Mouse (Mus musculus) hindbrain, postnatal 0 days (tissue): ENCODE measurements around the gene Adamtsl4. TPM values are rescaled to one million over a fixed set of nuclear protein-coding genes. Genes with fewer than 3 reads are reported as not detected.
"Not testable (repeated sequence)": the region's sequence is repeated elsewhere in the genome, so short reads cannot be mapped to it uniquely, and the experiment has no call there.

Experiments used
- ATAC-seq: fragments of 200-750 bp; cut with Nextera tagmentation; 2 replicates; pipeline ENCODE4 v1.8.0; 2017; ENCODE audit warnings: mild to moderate bottlenecking, moderate TSS enrichment, moderate library complexity
- DNase-seq: peaks from one replicate; pipeline ENCODE4 v3.0.0-alpha.2; 2015; ENCODE audit warnings: low spot score
- H3K27ac ChIP-seq: fragments of 300-500 bp; sonication (generic); 2 replicates; pipeline ENCODE4 v1.5.1; 2014; ENCODE audit warnings: mild to moderate bottlenecking
- H3K27me3 ChIP-seq: fragments of 300-500 bp; sonication (generic); 2 replicates; pipeline ENCODE4 v1.6.1; 2014; ENCODE audit warnings: low read length, mixed read lengths; ENCODE audit not compliant: insufficient read depth
- H3K36me3 ChIP-seq: fragments of 300-500 bp; sonication (generic); 2 replicates; pipeline ENCODE4 v1.6.1; 2014; ENCODE audit warnings: low read length, mixed read lengths; ENCODE audit not compliant: insufficient read depth
- H3K4me1 ChIP-seq: fragments of 300-500 bp; sonication (generic); 2 replicates; pipeline ENCODE4 v1.6.1; 2014; ENCODE audit warnings: antibody characterized with exemption, low read length, mixed read lengths; ENCODE audit not compliant: insufficient read depth
- H3K4me2 ChIP-seq: fragments of 300-500 bp; sonication (generic); 2 replicates; pipeline ENCODE4 v1.6.1; 2014; ENCODE audit warnings: low read depth, mild to moderate bottlenecking, low read length, moderate library complexity, mixed read lengths
- H3K4me3 ChIP-seq: fragments of 300-500 bp; sonication (generic); 2 replicates; pipeline ENCODE4 v1.5.1; 2014; ENCODE audit warnings: low read length
- H3K9ac ChIP-seq: fragments of 300-500 bp; sonication (generic); replicated peaks from 2 replicates; pipeline ENCODE4 v1.6.1; 2014; ENCODE audit warnings: mild to moderate bottlenecking, low read length, moderate library complexity, mixed read lengths
- H3K9me3 ChIP-seq: fragments of 300-500 bp; sonication (generic); 2 replicates; pipeline ENCODE4 v1.6.1; 2016; ENCODE audit warnings: low read length, mixed read lengths
- CTCF ChIP-seq: IDR thresholded peaks from 2 replicates; pipeline ENCODE4 v1.5.1; 2016; ENCODE audit warnings: antibody characterized with exemption, control low read depth, low read depth
- WGBS: fragments of 180-500 bp; shearing (Covaris S2); extraction: QIAGEN DNeasy Blood & Tissue Kit; methylation state at CpG from one replicate; pipeline ENCODE4 v1.1.7; 2014; 5-methylcytosine and 5-hydroxymethylcytosine counted together
- polyA plus RNA-seq: library from polyadenylated mRNA; unstranded; fragments of >200 nt; fragmentation: Nextera tagmentation; extraction: Ambion mirVana; gene quantifications from 2 replicates; pipeline ENCODE4 v1.2.1, GENCODE M21; 2015
- total RNA-seq: library from RNA; depleted of rRNA; stranded (reverse); fragments of >200 nt; gene quantifications from 2 replicates; pipeline ENCODE4 v1.2.3, GENCODE M21; 2014

Gene Adamtsl4
- total and polyA plus RNA-seq, 2 experiments from 2014 or later = 1.6 to 2.1 TPM

DNA sequence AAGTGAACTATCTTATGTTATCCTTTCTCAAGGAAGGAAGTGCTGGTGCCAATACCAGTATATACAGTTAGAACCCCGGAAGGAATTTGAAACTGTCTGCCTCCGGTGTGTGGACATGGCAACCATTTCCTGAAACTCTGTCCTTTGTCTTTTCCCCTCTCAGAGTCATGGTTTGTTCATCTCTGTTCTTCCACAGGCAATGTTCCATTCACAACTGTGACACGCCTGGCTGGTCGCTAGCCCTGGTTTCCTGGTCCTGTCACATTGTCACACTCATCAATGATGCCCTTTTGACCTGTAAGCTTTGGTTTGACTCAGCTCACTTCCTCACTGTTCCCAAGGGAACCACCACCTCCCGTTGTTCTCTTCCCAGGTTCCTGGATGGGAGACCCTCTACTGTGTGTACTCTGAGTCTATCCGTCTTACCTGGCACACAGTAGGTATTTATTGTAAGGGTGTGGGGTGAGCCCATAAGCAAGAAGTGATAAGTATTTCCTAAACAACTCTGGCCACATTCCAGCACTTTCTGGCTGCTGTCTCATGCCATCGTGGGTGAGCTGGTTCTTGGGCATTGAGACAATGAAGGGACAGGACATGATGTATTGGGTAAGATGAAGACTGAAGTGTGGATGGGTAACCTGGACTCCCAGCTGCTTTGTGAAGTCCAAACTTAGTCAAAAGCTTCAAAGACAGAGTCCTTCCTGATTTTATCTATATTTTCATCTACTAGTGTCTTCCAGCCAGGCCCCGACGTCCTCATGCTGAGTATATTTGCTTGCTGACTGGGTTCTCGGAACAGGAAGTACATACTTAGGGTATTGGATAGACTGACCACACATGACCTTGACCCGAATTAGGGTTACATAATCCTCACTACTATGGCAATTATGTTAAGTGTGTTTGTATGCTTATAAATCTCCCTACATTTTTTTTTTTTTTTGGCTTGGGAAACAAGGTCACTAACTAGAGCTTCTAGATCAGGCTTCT, 6.4 kb upstream of the Adamtsl4 start:
- Histone ChIP-seq H3K9ac (no peak overlapping the region), H3K27ac (no peak overlapping the region), H3K4me3 (no peak overlapping the region), H3K36me3 (no peaks in the 10 kb centered on the region), H3K4me2 (no peak overlapping the region), H3K4me1 (no peaks in the 10 kb centered on the region), H3K9me3 (no peaks in the 10 kb centered on the region), H3K27me3 (no peaks in the 10 kb centered on the region)
- no peak for TF ChIP-seq CTCF
- ATAC-seq (no peak), DNase-seq (no peak)
- WGBS = 56% methylated on average over 11 of the region's 11 CpGs

DNA sequence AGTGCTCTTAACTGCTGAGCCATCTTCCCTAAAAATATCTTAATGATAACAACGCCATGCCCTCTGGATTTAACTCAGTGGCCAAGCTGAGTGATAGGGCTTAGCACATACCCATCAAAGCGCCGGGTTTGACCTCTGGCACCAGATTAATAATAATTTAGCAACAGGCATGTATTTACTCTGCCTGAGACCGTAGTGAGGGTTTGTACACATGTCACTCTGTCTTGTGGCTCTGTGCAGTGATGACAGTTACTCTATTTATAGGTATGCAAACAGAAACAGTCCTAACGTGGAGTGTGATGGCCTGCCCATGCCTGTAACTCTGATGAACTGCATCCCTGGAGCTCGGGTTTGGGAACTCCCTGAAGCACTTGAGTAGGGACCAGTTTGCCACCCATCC, 5.0 kb upstream of the Adamtsl4 start:
- Histone ChIP-seq H3K4me3 (no peak overlapping the region), H3K27ac (no peak overlapping the region), H3K4me2 (no peak overlapping the region), H3K9me3 (no peaks in the 10 kb centered on the region), H3K36me3 (no peaks in the 10 kb centered on the region), H3K4me1 (0 out of 2 replicates have a peak, but pooled peaks cover 2% of the 10 kb centered on the region), H3K27me3 (no peaks in the 10 kb centered on the region), H3K9ac (no peak overlapping the region)
- ATAC-seq = no peak
- DNase-seq = no peak
- no peak for TF ChIP-seq CTCF
- WGBS = 85% methylated on average over 6 of the region's 6 CpGs

DNA sequence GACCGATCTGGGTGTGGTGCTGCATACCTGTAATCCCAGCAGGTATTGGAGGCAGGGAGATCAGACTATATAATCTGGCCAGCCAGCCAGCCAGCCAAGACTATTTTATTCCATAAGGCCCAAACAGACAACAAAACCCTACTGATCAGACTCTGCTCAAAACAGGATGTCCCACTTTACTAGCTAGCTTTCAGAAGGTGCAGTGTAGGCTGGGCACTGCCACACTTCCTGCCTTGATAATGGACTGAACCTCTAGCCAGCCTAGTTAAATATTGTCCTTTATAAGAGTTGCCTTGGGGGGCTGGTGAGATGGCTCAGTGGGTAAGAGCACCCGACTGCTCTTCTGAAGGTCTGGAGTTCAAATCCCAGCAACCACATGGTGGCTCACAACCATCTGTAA, 2.8 kb upstream of the Adamtsl4 start:
- not testable (repeated sequence) for H3K36me3 ChIP-seq, H3K9me3 ChIP-seq, H3K27me3 ChIP-seq, H3K4me3 ChIP-seq, H3K9ac ChIP-seq, ATAC-seq, H3K27ac ChIP-seq, H3K4me2 ChIP-seq, DNase-seq
- 96% methylated on average over 2 of the region's 2 CpGs for WGBS
- H3K4me1 ChIP-seq = peaks cover 11% of the 10 kb centered on the region; the same call in 1 of the 2 replicates

DNA sequence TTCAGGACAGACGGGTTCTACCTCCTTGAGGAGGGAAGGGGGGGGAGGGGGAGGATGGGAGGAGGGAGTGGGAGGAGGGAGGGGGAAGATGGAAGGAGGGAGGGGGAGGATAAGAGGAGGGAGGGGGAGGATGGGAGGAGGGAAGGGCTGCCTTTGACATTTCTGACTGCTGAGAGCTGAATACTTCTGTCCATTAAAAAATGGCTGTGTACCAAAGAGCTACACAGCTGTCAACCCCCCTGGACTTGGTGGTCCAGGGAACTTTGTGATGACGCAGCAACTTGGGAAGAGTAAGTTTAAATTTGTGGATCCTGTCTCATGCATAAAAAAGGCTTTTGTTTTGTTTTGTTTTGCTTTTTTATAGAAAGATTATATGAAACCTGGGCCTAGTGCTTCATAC, 2.2 kb upstream of the Adamtsl4 start:
- 71% methylated on average over 1 of the region's 2 CpGs for WGBS
- H3K9ac ChIP-seq = no peak overlapping the region
- H3K27me3 ChIP-seq = no peaks in the 10 kb centered on the region
- ATAC-seq (no peak), DNase-seq (no peak)
- no peaks in the 10 kb centered on the region for H3K36me3 ChIP-seq
- H3K9me3 ChIP-seq = no peaks in the 10 kb centered on the region
- H3K27ac ChIP-seq = no peak overlapping the region
- TF ChIP-seq CTCF = no peak
- H3K4me1 ChIP-seq = peaks cover 11% of the 10 kb centered on the region; the same call in 1 of the 2 replicates
- H3K4me2 ChIP-seq = no peak overlapping the region
- H3K4me3 ChIP-seq = no peak overlapping the region

DNA sequence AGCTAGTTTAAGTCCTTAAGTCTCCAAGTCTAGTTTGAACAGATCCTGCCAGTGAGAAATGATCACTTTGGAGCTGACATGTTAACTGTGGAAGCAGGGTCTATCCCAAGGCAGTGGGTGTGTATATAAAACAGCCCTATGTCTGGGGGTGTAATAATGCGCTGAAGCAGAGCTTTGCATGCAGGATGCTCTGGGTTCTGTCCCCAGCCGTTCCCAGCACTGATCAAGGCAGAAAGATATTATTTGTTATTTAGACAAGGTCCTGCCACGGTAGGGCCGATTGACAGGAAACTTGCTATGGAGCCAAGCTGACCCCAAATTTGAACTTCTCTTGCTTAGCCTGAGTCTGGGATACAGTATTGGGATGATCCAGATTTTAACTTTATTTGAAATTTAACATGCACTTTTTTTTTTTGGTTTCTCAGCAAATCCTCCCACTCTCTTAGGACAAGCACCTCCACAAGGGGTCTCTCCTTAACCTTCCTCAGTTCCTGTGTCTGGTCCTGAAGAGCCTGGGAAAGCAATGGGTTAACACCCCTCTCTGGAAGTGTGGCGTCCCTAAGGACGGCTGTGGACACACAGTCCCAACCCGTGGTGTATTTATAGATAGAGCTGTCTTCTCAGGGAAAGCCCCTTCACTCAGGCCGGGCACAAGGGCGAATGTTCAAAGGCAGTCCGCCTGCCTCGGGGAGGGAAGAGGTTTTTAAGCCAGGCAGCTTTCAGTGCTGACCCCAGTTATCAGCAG, 1.6 kb upstream of the Adamtsl4 start:
- ATAC-seq = no peak
- no peak overlapping the region for H3K4me2 ChIP-seq
- no peak overlapping the region for H3K4me3 ChIP-seq
- H3K9ac ChIP-seq = no peak overlapping the region
- no peak overlapping the region for H3K27ac ChIP-seq
- no peaks in the 10 kb centered on the region for H3K36me3 ChIP-seq
- H3K27me3 ChIP-seq = no peaks in the 10 kb centered on the region
- H3K4me1 ChIP-seq = peaks cover 11% of the 10 kb centered on the region; the same call in 1 of the 2 replicates
- WGBS = 40% methylated on average over 11 of the region's 11 CpGs
- TF ChIP-seq CTCF = no peak
- DNase-seq = no peak
- no peaks in the 10 kb centered on the region for H3K9me3 ChIP-seq

DNA sequence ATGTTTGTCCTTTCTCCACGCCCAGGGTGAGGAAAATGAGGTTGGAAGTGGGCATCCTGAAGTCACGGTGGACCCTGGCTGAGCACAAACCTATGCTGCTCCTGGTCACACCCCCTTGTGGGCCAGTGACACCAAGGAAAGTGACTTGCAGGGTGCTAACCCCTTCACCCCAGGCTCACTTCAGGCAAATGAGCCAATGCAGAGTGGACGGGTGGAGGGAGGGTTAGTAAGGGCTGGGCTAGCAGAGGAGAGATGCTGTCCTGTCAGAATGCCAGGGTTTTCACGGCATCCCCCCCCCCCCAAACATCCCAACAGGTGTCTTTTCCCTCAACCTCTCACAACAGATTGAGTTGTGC, 571 bp downstream of the Adamtsl4 start:
- peak overlapping the region; percentile 42 for H3K9ac ChIP-seq
- H3K4me2 ChIP-seq = peak overlapping the region; percentile 87
- peaks cover 11% of the 10 kb centered on the region; the same call in 1 of the 2 replicates for H3K4me1 ChIP-seq
- peak; percentile 15; the same call in 1 of the 2 replicates for ATAC-seq
- H3K27ac ChIP-seq = 0 out of 2 replicates have a peak overlapping the region, but pooled peaks have one; percentile 26
- TF ChIP-seq CTCF = no peak
- H3K27me3 ChIP-seq = no peaks in the 10 kb centered on the region
- DNase-seq = no peak
- WGBS = 8% methylated on average over 4 of the region's 4 CpGs
- peak overlapping the region; percentile 44 for H3K4me3 ChIP-seq
- no peaks in the 10 kb centered on the region for H3K36me3 ChIP-seq
- no peaks in the 10 kb centered on the region for H3K9me3 ChIP-seq
